Mouse (Mus musculus) limb, embryonic 14.5 days (tissue): ENCODE measurements at regions not wholly inside any gene's neighbourhood (a gene's known extent, or its start where the extent isn't known, plus 50 kb on each side); places are given as distances from the start of the nearest gene placed in this dataset.

Experiments used
- ATAC-seq: fragments of 200-750 bp; cut with Nextera tagmentation; 2 replicates; pipeline ENCODE4 v1.8.0; 2017; ENCODE audit warnings: low read depth, moderate number of reproducible peaks, moderate TSS enrichment; ENCODE audit not compliant: low FRiP score
- DNase-seq: peaks from one replicate; pipeline ENCODE4 v3.0.0-alpha.2; 2015; ENCODE audit warnings: low spot score
- H3K27ac ChIP-seq: fragments of 300-500 bp; sonication (generic); replicated peaks from 2 replicates; pipeline ENCODE4 v1.5.1; 2014; ENCODE audit warnings: low read depth, mild to moderate bottlenecking, low read length, moderate library complexity, mixed read lengths
- H3K27me3 ChIP-seq: fragments of 300-500 bp; sonication (generic); 2 replicates; pipeline ENCODE4 v1.6.1; 2014; ENCODE audit warnings: low read length, mixed read lengths; ENCODE audit not compliant: control insufficient read depth, insufficient read depth
- H3K36me3 ChIP-seq: fragments of 300-500 bp; sonication (generic); 2 replicates; pipeline ENCODE4 v1.6.1; 2014; ENCODE audit warnings: mild to moderate bottlenecking, low read length, moderate library complexity, mixed read lengths; ENCODE audit not compliant: control insufficient read depth, insufficient read depth
- H3K4me1 ChIP-seq: fragments of 300-500 bp; sonication (generic); 2 replicates; pipeline ENCODE4 v1.6.1; 2014; ENCODE audit warnings: antibody characterized with exemption, low read length, mixed read lengths; ENCODE audit not compliant: control insufficient read depth, insufficient read depth
- H3K4me2 ChIP-seq: fragments of 300-500 bp; sonication (generic); replicated peaks from 2 replicates; pipeline ENCODE4 v1.6.1; 2014; ENCODE audit warnings: low read depth, mild to moderate bottlenecking, low read length, moderate library complexity; ENCODE audit not compliant: severe bottlenecking
- H3K4me3 ChIP-seq: fragments of 300-500 bp; sonication (generic); replicated peaks from 2 replicates; pipeline ENCODE4 v1.5.1; 2014; ENCODE audit warnings: low read length
- H3K9ac ChIP-seq: fragments of 300-500 bp; sonication (generic); 2 replicates; pipeline ENCODE4 v1.6.1; 2014; ENCODE audit warnings: mild to moderate bottlenecking, low read depth, low read length, moderate library complexity; ENCODE audit not compliant: severe bottlenecking
- H3K9me3 ChIP-seq: fragments of 300-500 bp; sonication (generic); 2 replicates; pipeline ENCODE4 v1.6.1; 2016; ENCODE audit warnings: low read length; ENCODE audit not compliant: control insufficient read depth
- POLR2A ChIP-seq: fragments of 200-500 bp; IDR thresholded peaks from 2 replicates; pipeline ENCODE4 v1.8.0; 2012; ENCODE audit warnings: inconsistent platforms, mild to moderate bottlenecking, moderate library complexity, borderline replicate concordance; ENCODE audit not compliant: insufficient read depth, insufficient read length; ENCODE audit errors: extremely low read depth
- WGBS: fragments of 180-500 bp; shearing (Covaris S2); extraction: QIAGEN DNeasy Blood & Tissue Kit; methylation state at CpG from one replicate; pipeline ENCODE4 v1.1.7; 2014; 5-methylcytosine and 5-hydroxymethylcytosine counted together

DNA sequence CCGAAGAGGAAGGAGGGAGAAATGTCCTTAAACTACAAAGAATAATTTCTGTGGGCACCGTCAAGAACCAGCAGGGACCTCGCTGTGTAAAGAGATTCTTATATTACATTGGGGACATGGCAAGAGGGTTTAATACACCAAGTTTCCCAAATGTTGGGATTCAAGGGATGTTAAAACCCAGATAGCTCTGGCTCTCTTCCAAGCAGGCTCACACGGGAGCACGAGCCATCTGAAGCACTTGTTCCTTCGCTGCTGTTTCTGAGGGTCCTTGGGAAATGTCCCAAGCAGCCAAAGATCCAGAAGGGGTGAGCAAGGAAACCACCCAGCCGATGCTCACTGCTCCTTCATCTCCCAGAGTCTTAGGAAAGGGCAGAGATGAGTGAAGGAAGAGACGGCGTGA, 272.1 kb downstream of the Cd83 start:
- Histone ChIP-seq H3K27ac (no peak overlapping the region), H3K9ac (no peak overlapping the region), H3K4me2 (peak overlapping the region; percentile 0; the same call in 1 of the 2 replicates), H3K4me1 (peaks cover 18% of the 10 kb centered on the region), H3K9me3 (no peaks in the 10 kb centered on the region), H3K4me3 (no peak overlapping the region), H3K36me3 (no peaks in the 10 kb centered on the region), H3K27me3 (no peaks in the 10 kb centered on the region)
- no peak for ATAC-seq
- no peak for DNase-seq
- no peak for TF ChIP-seq POLR2A
- 63% methylated on average over 9 of the region's 9 CpGs for WGBS

GRCm38 (mm10) chr13:44057542-44057941, 273.0 kb downstream of the Cd83 start:
- H3K9ac ChIP-seq = no peak overlapping the region
- no peaks in the 10 kb centered on the region for H3K27me3 ChIP-seq
- WGBS = 95% methylated on average over 5 of the region's 5 CpGs
- no peaks in the 10 kb centered on the region for H3K9me3 ChIP-seq
- TF ChIP-seq POLR2A = no peak
- no peak overlapping the region for H3K4me2 ChIP-seq
- no peak overlapping the region for H3K27ac ChIP-seq
- no peaks in the 10 kb centered on the region for H3K36me3 ChIP-seq
- no peak overlapping the region for H3K4me3 ChIP-seq
- H3K4me1 ChIP-seq = peaks cover 20% of the 10 kb centered on the region
- DNase-seq = no peak
- no peak for ATAC-seq

DNA sequence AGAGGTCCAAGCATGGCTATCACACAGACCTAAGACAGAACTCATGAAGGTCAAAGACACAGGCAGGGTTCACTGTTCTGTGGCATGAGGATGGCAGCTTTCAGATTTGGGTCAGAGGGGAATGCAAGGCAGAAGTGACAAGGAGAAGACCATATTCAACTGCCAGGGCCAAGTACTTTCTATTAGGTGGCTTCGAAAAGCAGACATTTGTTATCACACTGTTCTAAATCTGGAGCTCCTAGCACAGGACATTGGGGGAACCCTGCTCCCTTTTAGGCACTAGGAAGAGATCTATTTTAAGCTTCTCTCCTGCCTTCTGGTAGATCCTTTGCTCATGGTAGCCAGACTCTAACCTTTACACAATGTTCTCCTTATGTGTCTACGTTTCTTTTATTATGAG, 273.7 kb downstream of the Cd83 start:
- Histone ChIP-seq H3K9me3 (no peaks in the 10 kb centered on the region), H3K4me3 (no peak overlapping the region), H3K27me3 (no peaks in the 10 kb centered on the region), H3K4me2 (no peak overlapping the region), H3K36me3 (no peaks in the 10 kb centered on the region), H3K9ac (no peak overlapping the region), H3K27ac (no peak overlapping the region), H3K4me1 (peaks cover 20% of the 10 kb centered on the region)
- ATAC-seq (no peak), DNase-seq (no peak)
- 81% methylated on average over 2 of the region's 2 CpGs for WGBS
- no peak for TF ChIP-seq POLR2A

DNA sequence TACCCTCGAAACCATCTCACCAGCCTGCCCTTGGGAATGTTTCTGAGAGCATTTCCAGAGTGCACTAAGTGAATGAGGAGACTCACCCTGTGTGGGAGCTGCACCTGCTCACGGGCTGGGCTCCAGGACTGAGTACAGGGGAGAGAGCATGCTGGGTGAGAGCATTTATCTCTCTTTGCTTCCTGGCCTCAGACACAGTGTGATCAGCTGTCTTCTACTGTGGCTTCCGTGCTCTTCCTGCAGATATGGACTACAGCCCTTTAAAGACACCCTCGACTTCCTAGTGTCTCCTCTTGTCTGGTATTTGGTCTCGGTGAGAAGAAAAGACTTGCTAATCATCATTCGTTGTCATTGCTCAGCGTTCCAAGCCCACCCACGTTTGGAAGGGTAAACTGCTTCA, 274.9 kb downstream of the Cd83 start:
- ATAC-seq (no peak), DNase-seq (no peak)
- Histone ChIP-seq H3K4me3 (no peak overlapping the region), H3K27ac (no peak overlapping the region), H3K9me3 (no peaks in the 10 kb centered on the region), H3K4me2 (no peak overlapping the region), H3K4me1 (peaks cover 20% of the 10 kb centered on the region), H3K27me3 (no peaks in the 10 kb centered on the region), H3K9ac (no peak overlapping the region), H3K36me3 (no peaks in the 10 kb centered on the region)
- TF ChIP-seq POLR2A = no peak
- WGBS = 73% methylated on average over 8 of the region's 8 CpGs

DNA sequence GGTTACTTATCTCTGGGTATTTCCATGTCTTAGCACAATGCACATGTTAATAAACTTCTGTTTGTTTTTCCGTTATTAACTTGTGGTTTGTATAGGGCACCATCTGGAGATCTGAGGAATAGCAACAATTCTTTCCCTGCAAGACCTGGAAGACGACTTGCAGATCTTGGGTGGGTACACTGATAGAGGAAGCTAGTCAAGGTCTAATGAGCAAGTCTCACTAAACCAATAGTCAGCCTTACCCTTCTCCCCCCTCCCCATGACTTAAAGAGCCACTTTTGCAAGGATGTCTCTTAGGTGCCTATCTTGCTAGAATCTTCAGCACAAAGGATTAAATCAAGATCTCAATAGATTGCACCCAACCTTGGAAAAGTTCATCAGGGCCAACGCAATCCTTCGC, 276.7 kb downstream of the Cd83 start:
- no peak overlapping the region for H3K4me2 ChIP-seq
- ATAC-seq (no peak), DNase-seq (no peak)
- no peaks in the 10 kb centered on the region for H3K36me3 ChIP-seq
- H3K4me3 ChIP-seq = no peak overlapping the region
- TF ChIP-seq POLR2A = no peak
- H3K4me1 ChIP-seq = peaks cover 16% of the 10 kb centered on the region
- no peak overlapping the region for H3K9ac ChIP-seq
- H3K27me3 ChIP-seq = no peaks in the 10 kb centered on the region
- no peaks in the 10 kb centered on the region for H3K9me3 ChIP-seq
- no peak overlapping the region for H3K27ac ChIP-seq
- 77% methylated on average over 4 of the region's 4 CpGs for WGBS

DNA sequence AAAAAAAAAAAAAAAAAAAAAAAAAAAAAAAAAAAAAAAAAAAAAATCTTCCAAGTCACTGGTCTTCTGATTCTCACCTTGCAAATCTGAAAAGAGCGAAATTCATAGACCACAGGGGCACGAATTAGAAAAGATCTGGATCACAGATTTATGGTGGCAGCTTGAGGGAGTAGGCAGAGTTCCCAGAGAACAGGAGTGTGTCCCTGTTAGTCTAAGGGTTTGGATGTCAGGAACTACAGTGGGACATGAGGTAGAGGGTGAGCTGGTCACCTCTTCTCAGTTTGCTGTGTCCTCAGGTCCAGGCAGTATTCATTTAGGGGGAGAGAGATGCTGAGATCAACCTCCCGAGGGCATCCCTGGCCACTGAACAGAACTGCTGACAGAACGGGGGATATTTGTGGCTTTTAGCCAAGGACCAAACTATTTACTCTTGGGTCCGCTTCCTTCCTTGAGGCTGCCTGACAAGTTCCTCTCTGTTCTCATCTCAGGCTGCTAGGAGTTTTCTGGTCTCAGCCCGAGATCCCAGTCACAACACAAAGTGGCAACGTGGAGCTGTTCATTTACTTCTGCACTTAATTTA, 277.2 kb downstream of the Cd83 start:
- no peak overlapping the region for H3K4me2 ChIP-seq
- no peaks in the 10 kb centered on the region for H3K36me3 ChIP-seq
- peaks cover 11% of the 10 kb centered on the region for H3K4me1 ChIP-seq
- 45% methylated on average over 7 of the region's 7 CpGs for WGBS
- no peak overlapping the region for H3K4me3 ChIP-seq
- H3K9me3 ChIP-seq = no peaks in the 10 kb centered on the region
- no peak for ATAC-seq
- no peak for TF ChIP-seq POLR2A
- DNase-seq = peak; percentile 44
- no peaks in the 10 kb centered on the region for H3K27me3 ChIP-seq
- no peak overlapping the region for H3K9ac ChIP-seq
- H3K27ac ChIP-seq = no peak overlapping the region
